Mouse (Mus musculus): ENCODE data around the gene Crebl2.
A peak's percentile ranks its signal among the peaks of the same experiment; 100 is the strongest.

Gene Crebl2

DNA sequence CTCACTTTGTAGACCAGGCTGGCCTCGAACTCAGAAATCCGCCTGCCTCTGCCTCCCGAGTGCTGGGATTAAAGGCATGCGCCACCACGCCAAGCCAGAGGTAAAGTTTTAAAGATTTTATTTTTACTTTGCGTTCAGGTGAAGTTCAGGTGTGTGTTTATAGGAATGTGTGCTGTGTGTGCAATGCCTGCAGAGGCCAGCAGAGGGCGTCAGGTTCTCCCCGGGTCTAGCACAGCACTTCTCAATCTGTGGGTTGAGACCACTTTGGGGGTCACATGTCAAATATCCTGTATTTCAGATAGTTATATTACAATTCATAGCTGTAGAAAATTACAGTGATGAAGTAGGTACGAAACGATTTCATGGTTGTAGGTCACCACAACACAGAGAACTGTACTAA lies 7.1 kb upstream of the Crebl2 start:
- DNase-seq: peak; percentile 28 to 31

- peak in 1 of 2 experiments; percentile 14 for DNase-seq
Measured at GRCm38 (mm10) chr6:134830776-134831175, 822 bp downstream of the Crebl2 start.

- DNase-seq: no peak
Measured at GRCm38 (mm10) chr6:134834585-134835251, 4.8 kb downstream of the Crebl2 start.

DNA sequence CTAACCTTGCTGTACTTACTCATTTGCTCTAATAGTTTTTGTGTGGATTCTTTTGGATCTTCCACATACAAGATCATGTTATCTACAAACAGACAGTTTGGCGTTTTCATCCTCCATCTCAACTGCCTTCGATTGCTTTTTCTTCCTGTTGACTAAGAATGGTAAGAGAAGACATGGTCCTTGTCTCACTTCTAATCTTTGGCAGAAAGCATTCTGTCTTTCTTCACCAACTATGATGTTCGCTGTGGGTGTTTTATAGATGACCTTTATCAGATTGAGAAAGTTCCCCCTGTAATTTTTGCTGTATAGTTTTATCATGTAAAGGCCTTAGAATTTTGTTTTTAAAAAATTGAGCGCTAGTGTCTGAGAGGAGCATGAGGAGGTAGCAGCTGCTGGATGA lies 8.2 kb downstream of the Crebl2 start:
- DNase-seq: no peak

DNA sequence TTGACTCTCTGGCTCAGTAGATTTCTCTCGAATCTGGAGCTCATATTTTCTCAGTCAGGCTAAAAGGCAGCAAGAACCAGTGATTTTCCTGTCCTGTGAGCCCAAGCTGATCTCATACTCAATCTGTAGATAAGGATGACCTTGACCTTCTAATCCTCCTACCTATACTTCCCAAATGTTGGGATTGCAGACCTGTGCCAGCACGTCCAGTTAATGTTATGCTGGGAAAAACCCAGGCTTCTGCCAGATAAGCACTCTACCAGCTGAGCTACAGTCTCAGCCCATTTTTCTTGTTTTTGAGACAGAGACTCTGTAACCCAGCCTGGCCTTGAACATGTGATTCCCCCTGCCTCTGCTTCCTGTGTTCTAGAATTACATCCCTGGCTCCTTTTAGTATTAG lies 10.4 kb downstream of the Crebl2 start:
- no peak for DNase-seq

DNA sequence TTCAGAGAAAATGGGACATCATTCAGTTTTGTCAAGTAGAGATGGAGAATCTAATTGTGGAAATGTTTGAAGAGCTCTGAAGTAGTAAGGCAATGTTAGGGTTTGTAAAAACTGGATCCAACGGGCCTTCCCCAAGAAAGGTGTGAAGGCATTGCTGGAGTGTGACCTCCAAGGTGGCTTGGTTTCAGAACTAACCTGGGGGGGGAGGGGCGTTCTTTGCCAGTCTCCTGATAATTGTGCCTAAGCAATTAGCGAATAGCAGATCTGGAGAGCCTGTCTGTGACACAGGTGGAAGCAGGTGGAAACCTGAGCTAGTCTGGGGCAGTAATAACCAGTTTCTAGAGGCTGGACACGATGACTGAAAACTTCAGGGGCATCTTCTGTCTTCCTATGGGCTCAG lies 15.8 kb downstream of the Crebl2 start:
- DNase-seq: no peak

- no peak for DNase-seq
Measured at GRCm38 (mm10) chr6:134846308-134846707, 16.4 kb downstream of the Crebl2 start.

- DNase-seq: no peak
Measured at GRCm38 (mm10) chr6:134847550-134847949, 17.6 kb downstream of the Crebl2 start.

DNA sequence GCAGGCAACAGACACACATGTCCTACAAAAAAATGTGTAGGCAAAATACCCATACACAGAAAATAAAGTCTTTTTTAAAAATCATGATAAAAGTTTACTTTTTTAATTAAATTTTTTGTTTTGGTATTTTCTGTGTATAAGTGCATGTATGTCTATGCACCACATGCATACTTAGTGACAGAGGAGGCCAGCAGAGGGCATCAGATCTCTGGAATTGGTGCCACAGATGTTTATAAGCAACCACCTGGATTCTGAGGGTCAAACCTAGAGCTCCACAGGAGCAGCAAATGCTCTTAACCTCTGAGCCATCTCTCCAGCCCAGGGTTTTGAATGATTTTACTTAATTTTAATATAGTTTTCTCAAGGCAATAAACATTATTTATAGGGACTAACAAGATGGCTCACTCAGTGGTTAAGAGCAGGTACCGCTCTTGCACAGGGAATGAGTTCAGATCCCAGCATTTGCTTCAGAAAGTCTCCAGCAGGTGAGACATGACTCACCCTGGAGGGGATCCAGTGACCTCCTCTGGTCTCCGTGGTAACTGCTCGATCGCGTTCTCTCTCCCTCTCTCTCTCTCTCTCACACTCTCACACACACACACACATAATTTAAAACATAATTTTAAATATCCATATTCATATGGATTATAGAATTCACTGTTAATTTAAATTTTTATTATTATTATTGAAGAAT lies 18.4 kb downstream of the Crebl2 start:
- peak; percentile 66 to 70 for DNase-seq

DNA sequence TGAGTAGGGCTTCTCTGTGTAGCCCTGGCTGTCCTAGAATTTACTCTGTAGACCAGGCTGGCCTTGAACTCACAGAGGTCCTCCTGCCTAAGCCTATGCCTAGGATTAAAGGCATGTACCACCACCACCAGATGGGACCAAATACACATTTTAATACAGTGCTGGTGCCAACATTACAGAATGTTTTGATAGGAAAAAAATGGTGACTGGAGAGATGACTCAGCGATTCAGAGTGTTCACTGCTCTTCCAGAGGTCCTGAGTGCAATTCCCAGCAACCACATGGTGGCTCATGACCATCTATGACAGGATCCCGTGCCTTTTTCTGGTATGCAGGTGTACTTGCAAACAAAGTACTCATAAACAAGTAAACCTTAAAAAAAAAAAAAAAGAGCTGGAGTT lies 19.5 kb downstream of the Crebl2 start:
- DNase-seq: no peak

GRCm38 (mm10) chr6:134849985-134850384 lies 20.0 kb downstream of the Crebl2 start:
- DNase-seq: no peak

GRCm38 (mm10) chr6:134854782-134855181 lies 24.8 kb downstream of the Crebl2 start:
- DNase-seq: no peak

GRCm38 (mm10) chr6:134855926-134856325 lies 26.0 kb downstream of the Crebl2 start:
- no peak for DNase-seq

GRCm38 (mm10) chr6:134859021-134859420 lies 29.1 kb downstream of the Crebl2 start:
- no peak for DNase-seq

GRCm38 (mm10) chr6:134860275-134860674 lies 30.3 kb downstream of the Crebl2 start:
- DNase-seq: no peak

DNA sequence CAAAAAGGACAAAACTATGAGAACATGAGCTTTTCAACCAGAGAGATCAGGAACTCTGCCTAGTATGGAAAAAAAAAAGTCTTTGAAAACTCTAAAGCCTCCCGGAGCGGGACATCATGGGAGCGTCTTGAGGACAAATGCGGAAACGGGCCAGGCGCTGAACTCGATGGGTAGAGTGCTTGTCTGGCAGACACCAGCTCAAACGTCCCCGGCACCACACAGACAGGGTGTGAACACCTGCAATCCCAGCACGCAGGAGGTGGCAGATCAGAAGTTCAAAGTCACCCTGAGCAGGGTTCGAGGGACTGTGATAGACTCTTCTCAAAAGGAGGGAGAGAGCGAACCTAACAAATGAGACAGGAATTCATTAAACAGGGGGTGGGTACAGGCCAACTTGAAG lies 31.4 kb downstream of the Crebl2 start:
- DNase-seq: no peak

- peak; percentile 39 to 61 for DNase-seq
Measured at GRCm38 (mm10) chr6:134862671-134863104, 32.7 kb downstream of the Crebl2 start.

- peak; percentile 98 to 99 for DNase-seq
Measured at GRCm38 (mm10) chr6:134863146-134863545, 33.2 kb downstream of the Crebl2 start.

- no peak for DNase-seq
Measured at GRCm38 (mm10) chr6:134866113-134866512, 36.2 kb downstream of the Crebl2 start.

DNA sequence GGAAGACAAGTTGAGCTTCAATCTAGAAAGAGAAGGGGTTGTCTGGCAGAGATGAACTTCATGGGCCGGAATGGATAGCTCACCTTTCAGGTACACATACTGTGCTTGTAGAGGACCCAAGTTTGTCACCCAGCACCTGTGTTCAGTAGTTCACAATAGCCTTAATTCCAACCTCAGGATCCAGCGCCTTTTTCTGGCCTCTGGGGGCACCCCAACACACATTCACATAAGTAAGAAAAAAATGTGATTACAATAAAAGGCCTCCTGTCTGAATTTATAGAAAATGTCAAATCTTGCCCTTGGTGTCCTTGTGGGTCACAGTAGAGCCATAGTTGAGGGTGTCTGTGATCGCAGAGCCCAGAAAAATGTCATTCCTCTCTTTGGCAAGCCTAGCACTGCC lies 37.4 kb downstream of the Crebl2 start:
- DNase-seq: no peak

DNA sequence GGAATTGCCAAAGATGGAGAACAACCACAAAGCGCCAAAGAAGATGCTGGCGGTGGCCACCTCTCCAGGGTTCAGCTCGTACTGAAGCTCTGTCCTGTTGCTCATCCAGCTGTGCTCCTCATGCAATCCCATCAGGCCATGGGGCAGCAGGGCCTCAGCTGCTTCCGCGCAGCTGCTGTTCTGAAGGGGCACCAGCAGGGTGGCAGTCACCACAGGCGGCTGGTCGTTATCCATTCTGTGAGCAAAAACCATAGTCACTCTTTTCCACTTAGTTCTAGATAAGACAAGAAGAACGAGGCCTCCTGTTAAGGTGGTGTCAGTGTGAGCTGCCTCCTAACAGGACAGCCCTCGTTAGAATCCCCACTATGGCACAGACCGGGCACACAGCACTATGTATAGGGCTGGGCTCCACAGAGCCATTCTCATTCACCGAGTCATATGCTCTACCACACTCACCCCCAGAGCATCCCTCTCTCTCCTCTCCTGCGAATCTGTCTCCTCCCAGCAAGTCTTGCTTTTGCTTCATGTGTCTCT lies 40.3 kb downstream of the Crebl2 start:
- no peak for DNase-seq

DNA sequence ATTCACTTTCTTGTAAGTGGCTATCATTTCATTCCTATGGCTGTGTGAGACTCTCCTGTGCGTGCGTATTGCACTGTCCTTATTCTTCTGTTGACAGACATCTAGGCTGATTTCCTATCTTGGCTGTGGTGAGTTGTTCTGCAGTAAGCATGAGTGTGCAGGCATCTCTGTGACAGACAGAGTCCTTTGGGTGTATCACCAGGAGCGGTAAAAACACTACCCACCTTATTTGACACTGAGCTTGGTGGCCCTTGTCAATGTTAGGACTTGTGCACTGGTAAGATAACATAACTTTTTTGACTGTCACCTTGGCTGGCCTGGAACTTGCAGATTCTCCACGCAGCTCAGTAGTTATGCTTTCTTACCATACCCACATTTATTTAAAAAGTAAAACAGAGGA lies 40.9 kb downstream of the Crebl2 start:
- no peak for DNase-seq

DNA sequence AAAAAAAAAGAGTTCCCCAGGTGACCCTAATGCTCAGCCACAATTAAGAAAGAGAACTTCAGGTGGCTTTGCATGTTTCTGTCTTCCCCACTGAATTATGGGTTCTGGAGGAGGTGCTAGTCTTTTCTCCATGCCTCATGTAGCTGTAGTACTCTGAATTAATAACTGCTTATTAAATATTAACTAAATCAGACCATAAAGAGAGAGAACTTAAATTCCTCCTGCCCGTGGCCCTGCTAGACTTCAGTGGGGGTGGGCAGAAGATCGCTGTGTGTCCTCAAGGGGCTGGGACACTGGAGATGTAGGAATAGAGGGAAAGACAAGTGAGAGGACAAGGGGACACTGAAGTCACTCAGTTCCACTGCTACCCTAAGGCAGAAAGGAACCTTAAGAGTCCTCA lies 42.3 kb downstream of the Crebl2 start:
- DNase-seq: peak in 1 of 2 experiments; percentile 47

GRCm38 (mm10) chr6:134873018-134873417 lies 43.1 kb downstream of the Crebl2 start:
- DNase-seq: no peak

Measured in kidney, postnatal 4 days (tissue).